Mouse (Mus musculus) left cerebral cortex, postnatal 36 days (tissue): ENCODE results near the gene Ciz1. TPM values are rescaled to one million over a fixed set of nuclear protein-coding genes. Genes with fewer than 3 reads are reported as not detected.

ENCODE experiments used
- DNase-seq, 2 experiments: peaks; one replicate each; pipeline ENCODE4 v3.0.0; 2021 to 2022; ENCODE audit warnings: low spot score in 2 of 2, mixed read lengths in 1 of 2
- intact Hi-C: fragments of 180-260 bp; cut with DNase I; formaldehyde crosslinking; loops from one replicate; pipeline ENCODE4 v1.15.1; 2025
- total RNA-seq, 2 experiments: library from RNA; stranded (reverse); gene quantifications; 2 replicates each; pipeline ENCODE4 v1.2.3; 2021

Ciz1 gene
- total RNA-seq, result 10 to 100 TPM; 60.4 to 97.8 TPM

GRCm38 (mm10) chr2:32352151-32353006 is at the start of gene Ciz1:
TSS of gene Ciz1 (plus strand) at chr2:32352327.
- DNase-seq, result peak; percentile 65 to 71
- intact Hi-C loops, result no loop called here

- no peak for DNase-seq
- intact Hi-C loops, result no loop called here
Measured at GRCm38 (mm10) chr2:32302952-32303351, 49.2 kb upstream of the Ciz1 start.

- intact Hi-C loops, result no loop called here
- peak; percentile 72 to 75 for DNase-seq
Measured at GRCm38 (mm10) chr2:32304145-32304832, 47.8 kb upstream of the Ciz1 start.

DNA sequence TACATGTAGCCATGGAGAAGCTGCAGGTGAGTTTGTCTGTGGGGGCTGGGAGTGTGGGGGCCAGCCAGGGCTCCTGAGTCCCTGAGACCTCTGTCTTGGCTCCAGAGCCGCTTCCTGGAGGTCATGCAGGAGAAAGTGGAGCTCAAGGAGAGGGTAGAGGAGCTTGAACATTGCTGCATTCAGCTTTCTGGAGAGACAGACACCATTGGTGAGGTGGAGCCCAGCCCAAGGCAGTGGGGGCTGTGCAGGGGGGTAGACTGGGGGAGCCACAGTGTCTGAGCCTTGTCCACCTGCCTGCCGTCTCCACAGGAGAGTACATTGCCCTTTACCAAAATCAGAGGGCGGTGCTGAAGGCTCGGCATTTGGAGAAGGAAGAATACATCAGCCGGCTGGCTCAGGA is 46.5 kb upstream of the Ciz1 start:
- no peak for DNase-seq
- intact Hi-C loops, result no loop called here

- intact Hi-C loops, result no loop called here
- DNase-seq, result no peak
Measured at GRCm38 (mm10) chr2:32306176-32306575, 46.0 kb upstream of the Ciz1 start.

DNA sequence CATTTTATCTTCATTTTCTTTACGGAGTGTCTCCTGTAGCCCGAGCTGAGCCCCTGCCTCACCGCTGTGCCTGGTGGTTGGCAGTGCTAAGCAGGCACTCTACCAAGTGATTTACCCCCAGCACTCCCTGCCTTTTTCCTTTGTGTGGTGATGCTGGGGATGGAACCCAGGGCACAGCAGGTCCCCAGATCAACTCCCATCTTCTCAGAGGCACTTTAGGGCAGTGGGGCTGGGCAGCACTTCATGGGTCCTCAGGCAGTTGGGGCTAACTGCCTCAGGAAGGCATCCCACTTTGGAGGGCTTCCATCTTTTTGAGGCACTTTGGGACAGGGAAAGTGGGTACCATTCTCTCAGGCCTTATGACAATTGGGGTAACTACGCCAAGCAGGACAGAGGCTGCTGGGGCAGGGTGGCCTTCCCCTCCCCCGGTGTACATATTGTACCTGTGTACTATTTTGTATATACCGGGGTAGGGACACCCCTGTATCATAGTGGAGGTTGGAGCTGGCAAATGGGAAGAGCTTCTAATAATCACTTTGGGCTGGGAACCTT is 44.8 kb upstream of the Ciz1 start:
- no peak for DNase-seq
- intact Hi-C loops, result no loop called here

GRCm38 (mm10) chr2:32307941-32308760 is 44.0 kb upstream of the Ciz1 start:
- DNase-seq, result peak in 1 of 2 experiments; percentile 70
- intact Hi-C loops, result no loop called here

GRCm38 (mm10) chr2:32308870-32309568 is 43.1 kb upstream of the Ciz1 start:
- intact Hi-C loops, result no loop called here
- no peak for DNase-seq

GRCm38 (mm10) chr2:32310096-32310845 is 41.9 kb upstream of the Ciz1 start:
- intact Hi-C loops, result no loop called here
- no peak for DNase-seq

- no peak for DNase-seq
- intact Hi-C loops, result no loop called here
Measured at GRCm38 (mm10) chr2:32311443-32312317, 40.4 kb upstream of the Ciz1 start.

- no peak for DNase-seq
- intact Hi-C loops, result no loop called here
Measured at GRCm38 (mm10) chr2:32312318-32312964, 39.7 kb upstream of the Ciz1 start.

DNA sequence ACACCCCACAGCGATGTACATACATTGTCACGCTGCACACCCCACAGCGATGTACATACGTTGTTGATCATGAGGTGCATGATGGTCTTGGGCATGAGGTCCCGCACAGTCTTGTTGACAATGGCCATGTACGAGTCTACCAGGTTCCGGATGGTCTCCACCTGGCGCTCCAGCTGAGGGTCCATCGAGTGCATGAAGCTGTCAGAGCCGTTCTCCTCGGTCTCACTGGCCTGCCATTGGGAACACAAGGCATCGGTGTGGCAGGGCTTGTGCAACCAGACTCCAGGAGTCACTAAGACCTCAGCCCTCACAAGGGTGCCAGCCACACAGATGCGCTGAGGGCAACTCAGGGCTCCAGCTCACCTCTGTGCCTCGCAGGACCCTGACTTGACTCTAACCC is 37.3 kb upstream of the Ciz1 start:
- no peak for DNase-seq
- intact Hi-C loops, result loop anchor here (2.0 kb wide), 1 partner anchor 34 kb away; no protein-coding TSS in a partner anchor

GRCm38 (mm10) chr2:32315751-32316150 is 36.4 kb upstream of the Ciz1 start:
- DNase-seq, result peak in 1 of 2 experiments; percentile 54
- intact Hi-C loops, result loop anchor here (2.0 kb wide), 1 partner anchor 33 kb away; no protein-coding TSS in a partner anchor

DNA sequence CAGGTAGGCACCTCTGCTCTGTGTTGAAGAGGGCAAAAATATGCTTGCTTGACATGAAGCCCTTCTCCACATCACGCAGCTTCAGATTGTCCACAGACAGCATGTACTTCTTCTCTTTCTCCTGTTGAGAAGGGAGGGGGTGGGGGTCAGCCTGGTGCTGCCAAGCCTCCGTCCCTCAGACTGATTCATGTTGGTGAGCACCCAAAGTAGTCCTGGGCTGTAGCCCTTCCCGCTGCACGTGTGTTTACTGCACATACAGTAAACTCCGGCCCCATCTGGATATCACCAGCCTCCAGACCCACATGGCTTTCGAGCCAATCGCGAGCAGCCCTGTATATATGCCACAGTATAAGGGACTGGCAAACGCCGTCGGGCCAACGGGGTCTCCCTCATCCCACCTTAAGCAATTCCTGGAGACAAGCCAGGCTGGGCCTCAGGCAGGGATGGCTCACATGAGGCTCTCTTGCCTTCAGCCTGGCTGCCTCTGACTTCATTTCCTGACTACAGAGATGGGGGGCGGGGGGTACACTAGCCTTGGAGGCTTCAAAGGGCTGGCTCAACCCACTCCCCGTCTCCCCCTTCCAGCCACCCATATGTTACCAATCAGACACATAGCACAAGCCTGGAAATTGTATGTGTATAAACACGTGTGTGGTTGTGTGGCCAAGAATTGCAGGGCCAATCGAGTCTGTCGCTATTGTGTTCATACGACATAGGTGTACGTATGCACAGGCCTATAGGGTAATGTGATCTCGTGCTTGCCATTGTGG is 35.1 kb upstream of the Ciz1 start:
- DNase-seq, result no peak
- intact Hi-C loops, result no loop called here

GRCm38 (mm10) chr2:32317791-32318417 is 34.2 kb upstream of the Ciz1 start:
- intact Hi-C loops, result no loop called here
- no peak for DNase-seq
